Mouse (Mus musculus) lung, embryonic 16.5 days (tissue): ENCODE measurements around the gene Fads1. TPM values are rescaled to one million over a fixed set of nuclear protein-coding genes. Genes with fewer than 3 reads are reported as not detected.

ENCODE experiments used
- ATAC-seq: fragments of 200-750 bp; cut with Nextera tagmentation; 2 replicates; pipeline ENCODE4 v1.8.0; 2017; ENCODE audit warnings: low read depth, mild to moderate bottlenecking, moderate library complexity
- H3K27ac ChIP-seq: fragments of 300-500 bp; sonication (generic); 2 replicates; pipeline ENCODE4 v1.5.1; 2014; ENCODE audit warnings: mild to moderate bottlenecking, control low read depth, low read length
- H3K27me3 ChIP-seq: fragments of 300-500 bp; sonication (generic); 2 replicates; pipeline ENCODE4 v1.6.1; 2014; ENCODE audit warnings: low read depth, low read length, mixed read lengths; ENCODE audit not compliant: control insufficient read depth, insufficient read depth
- H3K36me3 ChIP-seq: fragments of 300-500 bp; sonication (generic); 2 replicates; pipeline ENCODE4 v1.6.1; 2014; ENCODE audit warnings: low read length; ENCODE audit not compliant: control insufficient read depth, insufficient read depth
- H3K4me1 ChIP-seq: fragments of 300-500 bp; sonication (generic); replicated peaks from 2 replicates; pipeline ENCODE4 v1.6.1; 2014; ENCODE audit warnings: low read length, mixed read lengths; ENCODE audit not compliant: control insufficient read depth, insufficient read depth
- H3K4me2 ChIP-seq: fragments of 300-500 bp; sonication (generic); 2 replicates; pipeline ENCODE4 v1.6.1; 2014; ENCODE audit warnings: low read depth, low read length, control low read depth
- H3K4me3 ChIP-seq: fragments of 300-500 bp; sonication (generic); 2 replicates; pipeline ENCODE4 v1.5.1; 2014; ENCODE audit warnings: mild to moderate bottlenecking, low read length, control low read depth
- H3K9ac ChIP-seq: fragments of 300-500 bp; sonication (generic); 2 replicates; pipeline ENCODE4 v1.6.1; 2014; ENCODE audit warnings: low read length, control low read depth
- H3K9me3 ChIP-seq: fragments of 300-500 bp; sonication (generic); 2 replicates; pipeline ENCODE4 v1.6.1; 2016; ENCODE audit warnings: low read length; ENCODE audit not compliant: control insufficient read depth
- WGBS: fragments of 180-500 bp; shearing (Covaris S2); extraction: QIAGEN DNeasy Blood & Tissue Kit; methylation state at CpG from one replicate; pipeline ENCODE4 v1.1.7; 2014; 5-methylcytosine and 5-hydroxymethylcytosine counted together
- polyA plus RNA-seq: library from polyadenylated mRNA; unstranded; fragments of >200 nt; fragmentation: Nextera tagmentation; extraction: Ambion mirVana; gene quantifications from 2 replicates; pipeline ENCODE4 v1.2.1, GENCODE M21; 2015

Fads1 gene
- polyA plus RNA-seq, 1 experiment from 2014 or later: 91.0 TPM

- Histone ChIP-seq H3K9ac (no peak overlapping the region), H3K4me1 (0 out of 2 replicates have a peak, but pooled peaks cover 2% of the 10 kb centered on the region), H3K9me3 (no peaks in the 10 kb centered on the region), H3K27ac (no peak overlapping the region), H3K27me3 (no peaks in the 10 kb centered on the region), H3K4me2 (no peak overlapping the region), H3K36me3 (no peaks in the 10 kb centered on the region), H3K4me3 (no peak overlapping the region)
- 65% methylated on average over 5 of the region's 5 CpGs for WGBS
- ATAC-seq: no peak
Observed at GRCm38 (mm10) chr19:10173116-10173718, 9.5 kb upstream of the Fads1 start.

- Histone ChIP-seq H3K36me3 (no peaks in the 10 kb centered on the region), H3K27ac (no peak overlapping the region), H3K9ac (no peak overlapping the region), H3K4me3 (no peak overlapping the region), H3K4me1 (0 out of 2 replicates have a peak, but pooled peaks cover 2% of the 10 kb centered on the region), H3K4me2 (no peak overlapping the region), H3K27me3 (no peaks in the 10 kb centered on the region), H3K9me3 (no peaks in the 10 kb centered on the region)
- 82% methylated on average over 7 of the region's 7 CpGs for WGBS
- ATAC-seq: no peak
Observed at GRCm38 (mm10) chr19:10173844-10174539, 8.7 kb upstream of the Fads1 start.

GRCm38 (mm10) chr19:10174956-10175355 is 7.7 kb upstream of the Fads1 start:
- no peaks in the 10 kb centered on the region for H3K36me3 ChIP-seq
- no peak overlapping the region for H3K4me2 ChIP-seq
- H3K27me3 ChIP-seq: no peaks in the 10 kb centered on the region
- no peaks in the 10 kb centered on the region for H3K9me3 ChIP-seq
- H3K27ac ChIP-seq: no peak overlapping the region
- no peak for ATAC-seq
- no peak overlapping the region for H3K4me3 ChIP-seq
- H3K4me1 ChIP-seq: 0 out of 2 replicates have a peak, but pooled peaks cover 2% of the 10 kb centered on the region
- H3K9ac ChIP-seq: no peak overlapping the region
- WGBS: 82% methylated on average over 4 of the region's 4 CpGs

- ATAC-seq: peak; percentile 75
- H3K27me3 ChIP-seq: no peaks in the 10 kb centered on the region
- no peak overlapping the region for H3K4me3 ChIP-seq
- 41% methylated on average over 1 of the region's 1 CpGs for WGBS
- no peak overlapping the region for H3K9ac ChIP-seq
- no peaks in the 10 kb centered on the region for H3K36me3 ChIP-seq
- H3K9me3 ChIP-seq: no peaks in the 10 kb centered on the region
- H3K4me2 ChIP-seq: no peak overlapping the region; the same call in 1 of the 2 replicates
- H3K4me1 ChIP-seq: 0 out of 2 replicates have a peak, but pooled peaks cover 2% of the 10 kb centered on the region
- 0 out of 2 replicates have a peak overlapping the region, but pooled peaks have one; percentile 38 for H3K27ac ChIP-seq
Observed at GRCm38 (mm10) chr19:10176477-10176876, 6.2 kb upstream of the Fads1 start.

GRCm38 (mm10) chr19:10176941-10177372 is 5.7 kb upstream of the Fads1 start:
- no peaks in the 10 kb centered on the region for H3K36me3 ChIP-seq
- H3K4me2 ChIP-seq: peak overlapping the region; percentile 12; the same call in 1 of the 2 replicates
- 24% methylated on average over 7 of the region's 7 CpGs for WGBS
- H3K4me1 ChIP-seq: 0 out of 2 replicates have a peak, but pooled peaks cover 2% of the 10 kb centered on the region
- H3K27me3 ChIP-seq: no peaks in the 10 kb centered on the region
- H3K27ac ChIP-seq: peak overlapping the region; percentile 55
- H3K9me3 ChIP-seq: no peaks in the 10 kb centered on the region
- no peak overlapping the region for H3K4me3 ChIP-seq
- H3K9ac ChIP-seq: no peak overlapping the region
- peak; percentile 90 for ATAC-seq

GRCm38 (mm10) chr19:10181225-10181624 is 1.5 kb upstream of the Fads1 start:
- Histone ChIP-seq H3K9ac (no peak overlapping the region), H3K4me2 (no peak overlapping the region), H3K27me3 (no peaks in the 10 kb centered on the region), H3K36me3 (peaks cover 2% of the 10 kb centered on the region; the same call in 1 of the 2 replicates), H3K9me3 (no peaks in the 10 kb centered on the region), H3K27ac (no peak overlapping the region), H3K4me1 (peaks cover 11% of the 10 kb centered on the region), H3K4me3 (no peak overlapping the region)
- 90% methylated on average over 7 of the region's 7 CpGs for WGBS
- no peak for ATAC-seq

DNA sequence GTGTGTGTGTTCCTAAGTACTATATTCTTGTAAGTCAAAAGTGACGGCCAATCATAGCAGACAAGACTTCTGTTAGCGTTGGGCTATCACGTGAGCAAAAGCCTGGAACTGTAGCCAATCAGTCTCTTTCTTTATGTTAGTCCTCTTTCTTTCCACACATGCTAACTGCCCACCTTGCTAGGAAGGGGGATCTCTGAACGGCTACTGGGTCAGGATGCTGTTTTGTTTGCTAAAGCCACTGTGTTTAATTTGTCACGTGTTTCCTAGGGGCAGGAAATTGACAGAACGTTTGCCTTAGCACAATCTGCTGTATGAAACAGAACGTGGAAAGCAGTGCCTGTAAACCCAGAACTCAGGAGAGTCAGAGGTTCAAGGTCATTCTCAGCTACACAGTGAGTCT is 546 bp upstream of the Fads1 start:
- peaks cover 9% of the 10 kb centered on the region for H3K36me3 ChIP-seq
- no peak for ATAC-seq
- H3K4me3 ChIP-seq: peak overlapping the region; percentile 88
- WGBS: 21% methylated on average over 7 of the region's 7 CpGs
- H3K4me2 ChIP-seq: peak overlapping the region; percentile 75
- no peaks in the 10 kb centered on the region for H3K27me3 ChIP-seq
- peaks cover 11% of the 10 kb centered on the region for H3K4me1 ChIP-seq
- 0 out of 2 replicates have a peak overlapping the region, but pooled peaks have one; percentile 49 for H3K27ac ChIP-seq
- H3K9me3 ChIP-seq: no peaks in the 10 kb centered on the region
- H3K9ac ChIP-seq: peak overlapping the region; percentile 44

DNA sequence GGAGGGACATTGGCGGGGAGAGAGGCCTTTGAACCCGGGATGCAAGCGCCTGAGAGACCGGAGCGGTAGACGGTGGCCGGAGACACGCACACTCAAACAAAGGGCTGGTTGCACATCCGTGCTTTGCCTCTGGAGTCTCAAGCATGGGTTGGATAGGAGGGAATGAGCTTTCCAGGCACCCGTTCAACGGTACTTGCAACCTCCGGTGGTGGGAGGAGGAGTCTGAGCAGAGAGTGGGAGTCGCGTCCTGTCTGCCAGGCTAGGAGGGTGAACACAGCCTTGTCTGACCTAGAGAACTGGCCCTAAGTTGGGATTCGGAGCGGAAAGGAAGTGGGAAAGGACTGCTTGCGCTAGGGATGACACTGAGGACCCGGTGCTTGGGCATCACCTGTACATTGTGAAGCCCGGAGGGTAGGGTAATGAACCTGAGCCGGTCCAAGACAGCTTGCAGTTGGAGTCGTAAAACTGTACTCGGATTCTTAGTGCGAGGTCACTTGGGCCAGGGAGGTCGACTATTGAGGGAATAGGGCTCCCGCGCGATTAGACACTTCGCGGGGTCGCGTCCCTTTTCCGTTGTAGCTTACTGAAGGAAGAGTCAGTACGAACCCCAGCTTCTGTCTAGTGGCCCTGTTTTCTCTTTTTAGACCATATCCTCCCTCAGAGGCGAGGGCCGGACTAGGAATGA is 753 bp downstream of the Fads1 start:
- WGBS: under 1% methylated on average over 35 of the region's 35 CpGs

DNA sequence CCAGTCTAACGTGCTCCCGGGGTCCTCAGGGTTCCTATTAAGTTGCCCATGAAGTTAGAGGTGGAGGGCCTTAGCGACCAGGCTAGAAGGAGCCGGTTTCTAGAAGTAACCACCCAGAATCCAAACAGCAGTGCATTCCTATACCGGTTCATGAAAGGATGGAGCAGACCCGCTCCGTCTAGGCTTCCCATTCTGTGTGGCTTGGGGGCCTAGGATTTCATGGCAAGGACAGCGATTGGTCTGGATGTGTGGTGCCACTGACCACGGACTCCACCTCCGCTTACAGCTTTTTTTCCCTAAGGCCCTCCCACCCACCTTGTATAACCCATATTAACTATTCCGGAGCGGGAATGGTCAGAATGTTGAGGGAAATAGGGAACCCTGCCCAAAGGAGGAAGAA is 1.4 kb downstream of the Fads1 start:
- peak overlapping the region; percentile 93 for H3K27ac ChIP-seq
- H3K36me3 ChIP-seq: peaks cover 16% of the 10 kb centered on the region
- ATAC-seq: peak; percentile 20; the same call in 1 of the 2 replicates
- H3K4me2 ChIP-seq: peak overlapping the region; percentile 75
- 7% methylated on average over 12 of the region's 12 CpGs for WGBS
- no peaks in the 10 kb centered on the region for H3K9me3 ChIP-seq
- peaks cover 11% of the 10 kb centered on the region for H3K4me1 ChIP-seq
- H3K4me3 ChIP-seq: peak overlapping the region; percentile 88
- H3K27me3 ChIP-seq: no peaks in the 10 kb centered on the region
- H3K9ac ChIP-seq: peak overlapping the region; percentile 89

More for the DNA sequence above, 753 bp downstream of the Fads1 start:
- Histone ChIP-seq H3K4me1 (peaks cover 11% of the 10 kb centered on the region), H3K4me2 (peak overlapping the region; percentile 75), H3K9me3 (no peaks in the 10 kb centered on the region), H3K4me3 (peak overlapping the region; percentile 88), H3K27ac (peak overlapping the region; percentile 93), H3K9ac (peak overlapping the region; percentile 89), H3K36me3 (peaks cover 11% of the 10 kb centered on the region), H3K27me3 (no peaks in the 10 kb centered on the region)
- ATAC-seq: peak; percentile 76
